Mouse (Mus musculus): ENCODE measurements around the gene BC025920. TPM values are rescaled to one million over a fixed set of nuclear protein-coding genes. Genes with fewer than 3 reads are reported as not detected.
A peak's percentile ranks its signal among the peaks of the same experiment; 100 is the strongest.

BC025920 gene
- 1 to 10 TPM; 1.1 to 1.8 TPM for total RNA-seq (2021)
- long read RNA-seq, experiment 1, result 0 reads
- long read RNA-seq, experiment 2, partial matches to known transcripts, result 0 of 1 reads
- long read RNA-seq, experiment 2, other reads (novel, unspliced or antisense), result 0 of 1 reads

- DNase-seq, result peak; percentile 96
Measured at GRCm38 (mm10) chr10:81605974-81606751, at the start of gene BC025920. TSS of gene BC025920 (plus strand) at chr10:81606270.

GRCm38 (mm10) chr10:81556282-81556681 is 49.8 kb upstream of the BC025920 start:
- DNase-seq, result no peak

GRCm38 (mm10) chr10:81557491-81557890 is 48.6 kb upstream of the BC025920 start:
- DNase-seq, result no peak

- peak; percentile 96 for DNase-seq
Measured at GRCm38 (mm10) chr10:81559163-81559626, 46.9 kb upstream of the BC025920 start, which contains the start of gene Aes. TSS of gene Aes (plus strand) at chr10:81559488.

- DNase-seq, result peak; percentile 88
Measured at GRCm38 (mm10) chr10:81559627-81560539, 46.2 kb upstream of the BC025920 start.

- peak; percentile 66 for DNase-seq
Measured at GRCm38 (mm10) chr10:81560719-81561459, 45.2 kb upstream of the BC025920 start.

- DNase-seq, result no peak
Measured at GRCm38 (mm10) chr10:81562411-81562810, 43.7 kb upstream of the BC025920 start.

GRCm38 (mm10) chr10:81563481-81563880 is 42.6 kb upstream of the BC025920 start:
- peak; percentile 79 for DNase-seq

GRCm38 (mm10) chr10:81564216-81564615 is 41.9 kb upstream of the BC025920 start:
- peak; percentile 74 for DNase-seq

GRCm38 (mm10) chr10:81564734-81565133 is 41.3 kb upstream of the BC025920 start:
- peak; percentile 66 for DNase-seq

- DNase-seq, result no peak
Measured at GRCm38 (mm10) chr10:81565257-81566228, 40.5 kb upstream of the BC025920 start.

GRCm38 (mm10) chr10:81568381-81569191 is 37.5 kb upstream of the BC025920 start:
- peak; percentile 83 for DNase-seq

- no peak for DNase-seq
Measured at GRCm38 (mm10) chr10:81569507-81570237, 36.4 kb upstream of the BC025920 start.

- no peak for DNase-seq
Measured at GRCm38 (mm10) chr10:81570238-81570800, 35.8 kb upstream of the BC025920 start.

- DNase-seq, result peak; percentile 95
Measured at GRCm38 (mm10) chr10:81570831-81571500, 35.1 kb upstream of the BC025920 start.

- DNase-seq, result peak; percentile 99
Measured at GRCm38 (mm10) chr10:81571501-81571876, 34.6 kb upstream of the BC025920 start.

- DNase-seq, result peak; percentile 53
Measured at GRCm38 (mm10) chr10:81572133-81572671, 33.9 kb upstream of the BC025920 start.

GRCm38 (mm10) chr10:81572975-81573374 is 33.1 kb upstream of the BC025920 start:
- no peak for DNase-seq
